Mouse (Mus musculus) adrenal gland, postnatal 4 days (tissue): ENCODE results near the gene Acads. TPM values are rescaled to one million over a fixed set of nuclear protein-coding genes. Genes with fewer than 3 reads are reported as not detected.
A peak's percentile ranks its signal among the peaks of the same experiment; 100 is the strongest.
"Not testable (repeated sequence)": the region's sequence is repeated elsewhere in the genome, so short reads cannot be mapped to it uniquely, and the experiment has no call there.

ENCODE experiments used
- DNase-seq, 2 experiments: peaks; one replicate each; pipeline ENCODE4 v3.0.0; 2021 to 2022; ENCODE audit warnings: low spot score in 2 of 2, mixed read lengths in 2 of 2
- total RNA-seq, 2 experiments: library from RNA; stranded (reverse); gene quantifications; 2 replicates each; pipeline ENCODE4 v1.2.3; 2021

The Acads gene
- total RNA-seq, 2 experiments from 2014 or later, result 166 to 191 TPM

GRCm38 (mm10) chr5:115150991-115151390 lies 31.8 kb upstream of the Acads start:
- no peak for DNase-seq

DNA sequence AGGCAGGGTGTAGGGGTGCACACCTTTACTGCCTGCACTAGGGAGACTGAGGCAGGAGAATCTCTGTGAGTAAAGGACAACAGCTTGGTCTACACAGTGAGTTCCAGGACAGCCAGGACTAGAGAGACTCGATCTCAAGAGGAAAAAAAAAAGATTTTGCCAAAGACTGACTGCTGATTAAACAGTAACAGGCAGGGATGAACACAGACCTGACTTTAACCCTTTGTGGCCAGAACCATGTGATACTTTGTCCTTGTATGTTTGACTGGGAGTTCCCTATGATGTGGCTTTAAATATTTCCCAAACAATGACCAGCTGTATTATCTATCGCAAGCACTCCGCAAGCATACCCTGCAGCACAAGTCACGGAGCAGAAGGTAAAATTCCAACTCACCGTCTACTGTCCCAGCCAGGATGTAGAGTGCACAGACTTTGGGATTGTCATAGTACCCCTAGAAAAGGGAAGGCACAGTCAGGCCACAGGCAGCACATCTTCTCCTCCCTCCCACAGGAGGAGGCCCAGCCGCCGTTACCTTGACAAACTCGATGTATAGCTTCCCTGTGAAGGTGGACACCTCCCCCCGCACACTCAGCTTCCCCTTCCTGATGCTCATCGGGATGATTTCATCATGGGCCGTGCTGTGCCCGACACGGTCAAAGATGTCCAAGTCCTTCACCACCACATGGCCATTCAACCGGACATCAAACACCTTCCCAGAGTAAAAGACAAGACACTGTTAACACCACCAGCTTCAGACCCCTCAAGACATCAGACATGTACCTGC lies 30.7 kb upstream of the Acads start:
- DNase-seq, result no peak

- DNase-seq, result not testable (repeated sequence)
Observed at GRCm38 (mm10) chr5:115148872-115149271, 29.7 kb upstream of the Acads start.

- no peak for DNase-seq
Observed at GRCm38 (mm10) chr5:115148378-115148777, 29.2 kb upstream of the Acads start.

GRCm38 (mm10) chr5:115147388-115147787 lies 28.2 kb upstream of the Acads start:
- DNase-seq, result no peak

- DNase-seq, result no peak
Observed at GRCm38 (mm10) chr5:115146747-115147130, 27.6 kb upstream of the Acads start.

- no peak for DNase-seq
Observed at GRCm38 (mm10) chr5:115145976-115146746, 27.0 kb upstream of the Acads start.

DNA sequence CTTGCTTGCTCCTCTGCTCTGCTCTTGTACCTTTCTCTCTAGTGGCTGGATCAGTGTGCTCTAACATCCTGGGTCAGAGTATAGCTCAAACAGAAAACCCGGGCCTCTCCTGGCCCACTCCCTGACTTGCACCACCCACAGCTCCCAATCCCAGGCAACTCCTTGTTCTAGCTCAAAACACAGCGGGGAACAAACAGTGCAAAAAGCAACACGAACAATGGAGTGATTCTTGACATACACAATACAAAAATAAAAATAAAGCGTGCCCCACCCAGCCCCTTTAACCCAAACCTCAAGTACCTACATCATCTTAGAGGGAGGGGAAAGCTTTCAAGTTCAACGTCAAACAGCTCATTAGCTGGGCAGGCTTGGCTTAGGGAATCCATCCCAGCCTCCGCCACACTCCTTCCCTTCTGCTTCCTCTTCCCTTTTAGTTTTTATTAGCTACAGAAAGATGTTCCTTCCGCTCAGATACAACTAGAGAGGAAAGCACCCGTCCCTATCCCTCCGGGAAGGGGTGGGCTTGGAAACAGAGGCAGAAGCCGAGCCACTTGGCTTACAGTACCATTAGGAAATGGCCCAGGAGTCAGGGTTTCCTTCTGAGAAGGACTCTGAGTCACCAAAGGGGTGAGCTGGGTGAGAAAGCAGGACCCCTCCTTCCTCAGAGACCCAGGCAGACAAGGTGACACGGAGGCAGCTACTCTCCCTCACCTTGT lies 26.3 kb upstream of the Acads start:
- no peak for DNase-seq

DNA sequence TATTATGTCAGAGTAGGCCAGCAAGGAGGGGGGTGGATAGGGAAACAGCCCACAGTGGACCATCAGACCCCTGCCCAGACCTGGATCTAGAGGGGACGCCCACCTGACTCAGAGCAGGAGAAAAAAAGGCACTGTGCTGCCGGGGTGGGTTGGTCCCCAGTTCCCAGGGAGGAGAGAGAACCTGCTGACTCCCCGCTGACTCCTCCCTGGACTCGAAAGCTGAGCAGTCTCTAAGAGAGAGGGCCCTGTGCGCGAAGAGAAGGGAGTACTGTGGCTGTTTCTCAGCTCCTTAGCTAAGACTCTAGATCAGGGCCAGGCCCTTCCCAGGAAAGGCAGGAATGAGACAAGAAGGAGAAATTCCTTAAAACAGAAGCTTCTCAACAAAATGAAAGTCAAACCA lies 25.3 kb upstream of the Acads start:
- DNase-seq, result no peak

DNA sequence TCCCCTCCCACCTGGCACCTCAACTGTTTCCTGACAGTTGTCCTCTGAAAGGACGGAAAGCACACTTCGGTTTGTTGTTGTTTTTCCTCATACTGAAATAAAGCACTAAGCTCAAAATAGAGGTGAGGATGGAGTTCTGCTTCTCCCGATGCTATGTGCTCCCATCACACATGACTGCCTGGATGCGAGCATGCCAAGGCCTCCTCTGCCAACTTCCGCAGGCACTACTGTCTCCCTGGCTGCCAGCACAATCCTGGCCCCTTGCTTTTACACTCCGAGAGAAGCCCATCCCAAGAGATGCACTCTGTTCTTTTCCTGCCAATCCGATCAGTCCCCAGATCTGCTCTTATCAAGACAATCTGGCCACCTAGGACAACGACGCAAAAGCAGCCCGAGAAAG lies 24.4 kb upstream of the Acads start:
- no peak for DNase-seq

GRCm38 (mm10) chr5:115142166-115142697 lies 23.1 kb upstream of the Acads start:
- no peak for DNase-seq

- no peak for DNase-seq
Observed at GRCm38 (mm10) chr5:115140726-115141125, 21.6 kb upstream of the Acads start.

DNA sequence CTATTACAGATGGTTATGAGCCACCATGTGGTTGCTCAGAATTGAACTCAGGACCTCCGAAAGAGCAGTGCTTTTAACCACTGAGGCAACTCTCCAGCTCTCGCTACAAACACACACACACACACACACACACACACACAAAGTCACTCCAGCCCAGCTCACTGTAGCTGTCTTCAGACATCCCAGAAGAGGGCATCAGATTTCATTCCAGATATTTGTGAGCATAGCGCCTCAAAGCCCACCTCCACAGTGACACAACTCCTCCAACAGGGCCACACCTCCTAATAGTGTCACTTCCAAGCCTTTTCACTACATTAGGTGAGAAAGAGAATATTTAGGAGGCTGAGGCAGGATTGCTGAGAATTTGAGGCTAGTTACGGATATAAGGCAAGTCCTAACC lies 20.0 kb upstream of the Acads start:
- DNase-seq, result no peak

DNA sequence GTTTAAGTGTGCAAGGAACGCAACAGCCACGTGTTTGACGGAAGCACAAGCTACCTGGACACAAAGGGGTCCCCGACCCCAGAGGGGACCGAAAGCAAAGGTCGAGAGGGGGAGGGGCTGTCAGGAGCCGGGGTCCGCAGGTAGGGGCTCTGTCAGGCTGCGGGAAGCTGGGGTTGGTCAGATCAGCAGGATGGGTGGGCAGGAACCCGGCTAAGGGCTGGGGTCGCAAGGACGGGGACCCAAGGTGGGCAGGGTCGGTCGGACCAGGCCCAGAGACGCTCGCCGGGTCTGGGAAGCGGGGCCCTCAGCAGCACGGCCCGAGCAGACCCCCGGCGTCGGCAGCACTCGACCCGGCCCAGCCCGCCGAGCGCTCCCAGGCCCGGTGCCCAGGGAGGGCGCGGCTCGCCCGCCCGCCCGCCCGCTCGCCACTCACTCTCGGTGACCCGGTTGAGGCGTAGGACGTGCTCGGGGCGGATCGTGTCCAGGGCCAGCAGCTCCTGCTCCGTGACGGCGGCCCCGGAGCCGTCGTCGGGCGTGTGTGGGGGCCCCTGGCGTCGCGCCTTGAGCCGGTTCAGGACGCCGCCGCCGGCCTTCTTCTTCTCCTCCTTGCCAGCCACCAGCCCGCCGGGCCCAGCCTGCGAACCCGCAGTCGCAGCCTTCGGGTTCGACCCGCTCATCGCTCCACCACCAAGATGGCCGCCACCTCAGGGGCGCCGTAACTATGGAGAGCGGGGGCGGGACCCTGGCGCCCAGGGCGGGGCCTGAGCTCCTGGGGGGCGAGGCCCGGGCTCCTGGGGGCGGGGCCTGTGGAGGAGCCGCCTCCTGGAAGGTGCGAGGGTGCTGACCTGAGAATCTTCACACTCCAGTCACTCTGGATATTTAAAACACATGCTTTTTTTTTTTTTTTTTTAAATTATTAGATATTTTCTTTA lies 15.4 kb upstream of the Acads start, which contains the start of gene Unc119b:
TSS of gene Unc119b (minus strand) at position 742 of the 932 bp plus-strand sequence.
- peak; percentile 80 to 85 for DNase-seq

DNA sequence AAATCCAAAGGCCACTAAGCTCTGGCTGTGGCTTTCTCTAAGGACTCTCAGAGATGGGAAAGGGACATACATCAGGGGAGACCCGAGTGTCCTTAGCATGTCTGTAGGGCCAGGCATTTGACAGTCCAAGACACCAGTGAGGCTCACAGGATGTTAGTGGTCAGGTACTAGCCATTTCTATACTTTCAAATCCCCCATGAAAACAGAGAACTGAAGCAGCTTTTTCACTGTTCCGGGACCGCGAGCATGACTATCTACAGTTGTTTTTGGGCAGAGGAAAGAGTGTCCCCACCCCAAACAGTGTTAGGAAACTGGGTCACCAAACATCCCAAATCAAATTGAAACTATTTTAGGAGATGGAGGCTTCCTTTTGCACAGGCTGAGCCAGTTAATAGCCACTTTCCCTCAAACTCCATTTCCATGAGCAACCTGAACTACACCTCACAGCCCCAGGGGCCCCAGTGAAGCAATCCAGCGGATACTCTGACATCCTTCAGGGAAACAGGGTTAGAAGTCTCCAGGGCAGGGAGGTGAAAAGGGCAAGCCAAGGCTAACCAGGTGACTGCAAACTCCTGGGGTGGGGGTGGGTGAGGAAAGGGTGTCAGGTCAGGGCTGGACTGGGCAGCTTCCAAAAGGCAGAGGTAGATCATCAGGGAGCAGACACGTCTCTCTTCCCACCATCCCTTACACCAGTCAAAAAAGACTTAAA lies 14.4 kb upstream of the Acads start:
- no peak for DNase-seq

GRCm38 (mm10) chr5:115132465-115132864 lies 13.3 kb upstream of the Acads start:
- DNase-seq, result no peak

GRCm38 (mm10) chr5:115129328-115129727 lies 10.2 kb upstream of the Acads start:
- DNase-seq, result no peak

DNA sequence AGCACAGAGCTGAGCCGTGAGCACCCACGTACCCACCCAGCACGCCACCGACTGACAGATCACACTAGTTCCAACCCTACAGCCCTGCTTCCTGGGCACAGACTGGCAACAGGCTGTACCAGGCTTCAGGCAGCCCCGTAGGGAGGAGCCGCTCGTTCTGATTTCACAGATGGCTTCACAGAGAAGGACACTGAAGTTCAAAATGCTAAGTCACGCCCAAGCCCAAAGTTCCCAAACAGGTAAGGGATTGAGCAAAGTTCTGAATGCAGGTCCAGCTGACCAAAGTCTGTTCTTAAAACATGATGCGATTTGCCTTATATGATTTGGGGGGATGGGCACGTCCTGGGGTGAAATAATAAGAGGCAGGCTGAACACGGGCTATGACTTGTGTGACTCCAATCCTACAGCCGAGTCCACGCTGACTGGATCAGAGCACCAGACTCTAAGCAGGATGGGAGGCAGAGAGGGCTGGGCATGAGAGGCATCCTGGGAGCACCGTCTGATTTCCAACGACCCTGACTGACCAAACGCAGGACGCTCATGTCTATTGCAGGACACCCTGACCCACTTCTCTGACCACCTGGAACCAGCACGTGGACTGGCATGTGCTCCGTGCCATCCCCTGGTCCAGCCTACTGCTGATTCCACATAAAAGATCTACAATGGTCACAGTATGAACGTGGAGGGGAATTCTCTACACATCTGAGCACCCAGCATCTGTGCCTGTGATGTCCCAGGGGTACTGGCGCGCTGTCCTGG lies 8.5 kb upstream of the Acads start:
- DNase-seq, result no peak
